9 mouse cellular contexts compared by ENCODE assay signal in the genomic region with DNA sequence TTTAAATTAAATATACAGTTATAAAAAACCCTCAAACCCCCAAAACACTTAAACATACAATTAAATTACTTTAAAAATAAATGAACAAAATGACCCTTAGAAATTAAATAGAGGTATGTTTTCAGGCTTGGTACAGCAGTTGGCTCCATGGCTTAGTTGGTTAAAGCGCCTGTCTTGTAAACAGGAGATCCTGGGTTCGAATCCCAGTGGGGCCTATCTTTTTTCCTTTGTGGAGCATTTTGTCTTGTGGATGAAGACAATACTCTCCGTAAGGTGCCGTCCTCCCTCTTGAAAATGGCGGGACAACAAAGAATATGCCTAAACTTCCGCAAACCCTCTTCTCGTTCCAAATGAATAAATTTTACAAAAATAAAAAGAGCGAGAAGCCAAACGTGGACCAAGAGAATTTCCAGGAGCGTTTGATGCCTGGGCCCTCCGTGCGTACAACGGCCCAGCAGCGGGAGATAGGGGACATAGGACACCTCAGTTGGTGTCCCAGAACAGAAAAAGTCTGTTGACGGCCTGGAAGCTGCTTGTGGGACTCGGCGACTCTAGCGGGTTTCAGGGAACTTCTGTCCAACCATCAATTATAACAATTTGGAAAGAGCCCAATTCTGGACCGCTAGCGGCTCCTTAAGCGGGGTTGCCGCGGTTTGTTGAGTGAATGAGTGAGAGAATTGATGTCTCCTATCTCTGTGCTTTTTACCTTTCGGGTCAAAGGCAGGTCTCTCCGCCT. TPM values are rescaled to one million over a fixed set of nuclear protein-coding genes. Genes with fewer than 3 reads are reported as not detected.
DNase-seq lines count a peak whose midpoint lies in the region; ATAC-seq and TF ChIP-seq lines count a peak whose summit lies in the region.
"Had no signal": no experiment of that assay in that cellular context is flagged by ENCODE, and none has a peak within 500 bp of the region (broad histone marks: within the 10 kb centered on the region; RNA-seq: fewer than 3 reads in every experiment).

No protein-coding gene starts in this region.

- peak; percentile 62 for DNase-seq in adrenal gland, postnatal 25 days
- DNase-seq in embryonic facial prominence, embryonic 11.5 days (ENCODE audit: low spot score), result peak; percentile 94
- DNase-seq in kidney, postnatal 10 days, result peak; percentile 75
- DNase-seq in natural killer cell, adult 2 months (ENCODE audit: low spot score in 2 of 2), result peak; percentile 8 to 15
- peak; percentile 51 for DNase-seq in testis, postnatal 14 days (ENCODE audit: low spot score)

- H3K9me3 ChIP-seq in E14TG2a.4 (ENCODE audit: low read length), result no peaks in the 10 kb centered on the region
- no peaks in the 10 kb centered on the region for H3K9me3 ChIP-seq in embryonic facial prominence, embryonic 11.5 days (replicated peaks; ENCODE audit: control insufficient read depth, low read length)
- no peaks in the 10 kb centered on the region for H3K9me3 ChIP-seq in heart, embryonic 14.5 days (ENCODE audit: control insufficient read depth, low read length)
- H3K9me3 ChIP-seq in liver, embryonic 12.5 days (replicated peaks), result no peaks in the 10 kb centered on the region

- no peak overlapping the region for H3K27ac ChIP-seq in embryonic facial prominence, embryonic 11.5 days (replicated peaks; ENCODE audit: low read depth, low read length)
- no peak overlapping the region for H3K27ac ChIP-seq in heart, embryonic 14.5 days (replicated peaks in 1 of 2; ENCODE audit: control insufficient read depth in 1 of 2, insufficient read depth in 1 of 2, low read depth in 2 of 2, low read length in 2 of 2)
- no peak overlapping the region for H3K27ac ChIP-seq in liver, embryonic 12.5 days

- H3K4me3 ChIP-seq in E14TG2a.4 (replicated peaks; ENCODE audit: low read length), result peak overlapping the region; percentile 86
- peak overlapping the region; percentile 51 for H3K4me3 ChIP-seq in embryonic facial prominence, embryonic 11.5 days (ENCODE audit: low read depth, low read length)
- H3K4me3 ChIP-seq in heart, embryonic 14.5 days (ENCODE audit: control insufficient read depth in 1 of 2, insufficient read depth in 1 of 2, low read depth in 1 of 2, low read length in 2 of 2), result peak overlapping the region; percentile 64 to 77
- H3K4me3 ChIP-seq in liver, embryonic 12.5 days, result peak overlapping the region; percentile 63

- no peak for TF ChIP-seq CTCF in E14TG2a.4 (conservative IDR thresholded peaks at IDR 0.05; ENCODE audit: low read length)

- H3K9ac ChIP-seq in embryonic facial prominence, embryonic 11.5 days (replicated peaks; ENCODE audit: low read length), result peak overlapping the region; percentile 64
- peak overlapping the region; percentile 69 for H3K9ac ChIP-seq in heart, embryonic 14.5 days (ENCODE audit: low read length)
- peak overlapping the region; percentile 68 for H3K9ac ChIP-seq in liver, embryonic 12.5 days

- WGBS in embryonic facial prominence, embryonic 11.5 days, result under 1% methylated on average over 25 of the region's 25 CpGs
- WGBS in heart, embryonic 14.5 days, result under 1% methylated on average over 25 of the region's 25 CpGs
- under 1% methylated on average over 25 of the region's 25 CpGs for WGBS in liver, embryonic 12.5 days (ENCODE audit: insufficient replicate concordance)

- H3K27me3 ChIP-seq in E14TG2a.4 (ENCODE audit: insufficient read depth, low read length), result peaks cover 23% of the 10 kb centered on the region
- no peaks in the 10 kb centered on the region for H3K27me3 ChIP-seq in embryonic facial prominence, embryonic 11.5 days (ENCODE audit: control insufficient read depth, insufficient read depth, low read length)
- no peaks in the 10 kb centered on the region for H3K27me3 ChIP-seq in heart, embryonic 14.5 days (ENCODE audit: control insufficient read depth, insufficient read depth, low read length)
- peaks cover 26% of the 10 kb centered on the region for H3K27me3 ChIP-seq in liver, embryonic 12.5 days (replicated peaks)

- H3K4me2 ChIP-seq in embryonic facial prominence, embryonic 11.5 days (ENCODE audit: low read depth, low read length), result peak overlapping the region; percentile 49
- H3K4me2 ChIP-seq in heart, embryonic 14.5 days (ENCODE audit: low read length), result peak overlapping the region; percentile 89
- H3K4me2 ChIP-seq in liver, embryonic 12.5 days, result peak overlapping the region; percentile 87

- H3K36me3 ChIP-seq in E14TG2a.4 (ENCODE audit: insufficient read depth, low read length), result no peaks in the 10 kb centered on the region
- no peaks in the 10 kb centered on the region for H3K36me3 ChIP-seq in embryonic facial prominence, embryonic 11.5 days (replicated peaks; ENCODE audit: control insufficient read depth, insufficient read depth, low read depth, low read length)
- H3K36me3 ChIP-seq in heart, embryonic 14.5 days (ENCODE audit: control insufficient read depth, insufficient read depth, low read length), result no peaks in the 10 kb centered on the region
- H3K36me3 ChIP-seq in liver, embryonic 12.5 days, result no peaks in the 10 kb centered on the region

- ATAC-seq in embryonic facial prominence, embryonic 11.5 days (replicated peaks; ENCODE audit: insufficient number of reproducible peaks, low FRiP score, low TSS enrichment, low read depth), result peak; percentile 75
- ATAC-seq in heart, embryonic 14.5 days (ENCODE audit: insufficient number of reproducible peaks, insufficient read depth, low FRiP score, low read depth), result peak; percentile 80; the same call in 1 of the 2 replicates
- ATAC-seq in liver, embryonic 12.5 days, result peak; percentile 78

- peaks cover 25% of the 10 kb centered on the region for H3K4me1 ChIP-seq in E14TG2a.4 (replicated peaks; ENCODE audit: low read depth, low read length)
- no peaks in the 10 kb centered on the region for H3K4me1 ChIP-seq in embryonic facial prominence, embryonic 11.5 days (ENCODE audit: control insufficient read depth, insufficient read depth, low read length)
- H3K4me1 ChIP-seq in heart, embryonic 14.5 days (ENCODE audit: control insufficient read depth in 2 of 2, insufficient read depth in 2 of 2, low read length in 2 of 2), result 0 out of 4 replicates have a peak, but pooled peaks cover 0 to 4% of the 10 kb centered on the region in 2 experiments
- H3K4me1 ChIP-seq in liver, embryonic 12.5 days, result peaks cover 36% of the 10 kb centered on the region

RNA-seq across cellular contexts. Expression of gene Gpx5, which starts 16.5 kb away (rescaled TPM):
- not detected in 2 replicates for total RNA-seq in adrenal gland, postnatal 25 days (2021)
- not detected in 2 replicates for polyA plus RNA-seq in embryonic facial prominence, embryonic 11.5 days (2014; fragmentation: Nextera tagmentation; extraction: Ambion mirVana)
- not detected in 2 replicates for polyA plus RNA-seq in heart, embryonic 14.5 days (2014; fragmentation: Nextera tagmentation; extraction: Ambion mirVana)
- polyA plus RNA-seq in liver, embryonic 12.5 days (2016; fragmentation: Nextera tagmentation; extraction: Ambion mirVana), result not detected in 2 replicates
- total RNA-seq: liver, adult 2 months had no signal
- polyA plus RNA-seq: liver, adult 2 months had no signal

RNA-seq across cellular contexts. Expression of gene Gpx6, which starts 35.9 kb away (rescaled TPM):
- not detected in 2 replicates for total RNA-seq in adrenal gland, postnatal 25 days (2021)
- polyA plus RNA-seq in embryonic facial prominence, embryonic 11.5 days (2014; fragmentation: Nextera tagmentation; extraction: Ambion mirVana), result 0.41 and 0.67 TPM in 2 replicates
- polyA plus RNA-seq in heart, embryonic 14.5 days (2014; fragmentation: Nextera tagmentation; extraction: Ambion mirVana), result not detected in 2 replicates
- not detected in 2 replicates for polyA plus RNA-seq in liver, embryonic 12.5 days (2016; fragmentation: Nextera tagmentation; extraction: Ambion mirVana)

Comparison
In these comparisons a context has a peak if more than half of its experiments do, and no peak if none do; other contexts are left out.
1. DNase-seq: peak in every context shown above with its lines; median percentile 94 in embryonic facial prominence, embryonic 11.5 days; 75 in kidney, postnatal 10 days; 62 in adrenal gland, postnatal 25 days; 51 in testis, postnatal 14 days; 12 in natural killer cell, adult 2 months.